Mouse (Mus musculus) cerebellum, postnatal 10 days (tissue): ENCODE measurements around the gene R3hdm2.
A peak's percentile ranks its signal among the peaks of the same experiment; 100 is the strongest.

Experiments used
- DNase-seq, 2 experiments: peaks; one replicate each; pipeline ENCODE4 v3.0.0; 2021; ENCODE audit warnings: mixed read lengths in 2 of 2

R3hdm2 gene

GRCm38 (mm10) chr10:127546505-127546904, 166.4 kb downstream of the R3hdm2 start:
- peak in 1 of 2 experiments; percentile 57 for DNase-seq

- peak; percentile 54 to 61 for DNase-seq
These were observed 168.1 kb downstream of the R3hdm2 start for GRCm38 (mm10) chr10:127548236-127548635.
